Mouse (Mus musculus) Muller cell, postnatal 12 days (primary cell): ENCODE results near the gene Mvb12a.
A peak's percentile ranks its signal among the peaks of the same experiment; 100 is the strongest.
"Not testable (repeated sequence)": the region's sequence is repeated elsewhere in the genome, so short reads cannot be mapped to it uniquely, and the experiment has no call there.

Experiments used
- DNase-seq: peaks from one replicate; pipeline ENCODE4 v3.0.0-alpha.2; 2015; ENCODE audit errors: inconsistent ontology term

The Mvb12a gene

DNA sequence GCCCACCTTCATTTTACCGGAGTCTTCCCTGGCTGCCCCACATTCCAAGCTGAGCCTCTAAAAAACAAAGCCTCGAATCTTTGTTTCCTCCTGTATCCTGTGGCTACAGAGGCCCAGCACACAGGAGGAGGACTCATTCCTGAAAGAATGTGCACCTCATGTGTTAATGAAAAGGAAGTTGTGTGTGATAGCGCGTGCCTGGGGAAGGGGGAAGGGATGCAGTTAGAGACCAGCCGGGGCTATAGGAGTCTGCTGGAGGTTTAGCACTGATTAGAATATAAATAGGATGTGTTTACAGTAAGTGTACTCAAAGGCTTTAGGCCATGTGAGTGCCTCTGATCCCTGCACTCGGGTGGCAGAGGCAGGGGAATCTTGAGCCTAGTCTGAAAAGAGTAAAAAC is 16.4 kb upstream of the Mvb12a start:
- no peak for DNase-seq

DNA sequence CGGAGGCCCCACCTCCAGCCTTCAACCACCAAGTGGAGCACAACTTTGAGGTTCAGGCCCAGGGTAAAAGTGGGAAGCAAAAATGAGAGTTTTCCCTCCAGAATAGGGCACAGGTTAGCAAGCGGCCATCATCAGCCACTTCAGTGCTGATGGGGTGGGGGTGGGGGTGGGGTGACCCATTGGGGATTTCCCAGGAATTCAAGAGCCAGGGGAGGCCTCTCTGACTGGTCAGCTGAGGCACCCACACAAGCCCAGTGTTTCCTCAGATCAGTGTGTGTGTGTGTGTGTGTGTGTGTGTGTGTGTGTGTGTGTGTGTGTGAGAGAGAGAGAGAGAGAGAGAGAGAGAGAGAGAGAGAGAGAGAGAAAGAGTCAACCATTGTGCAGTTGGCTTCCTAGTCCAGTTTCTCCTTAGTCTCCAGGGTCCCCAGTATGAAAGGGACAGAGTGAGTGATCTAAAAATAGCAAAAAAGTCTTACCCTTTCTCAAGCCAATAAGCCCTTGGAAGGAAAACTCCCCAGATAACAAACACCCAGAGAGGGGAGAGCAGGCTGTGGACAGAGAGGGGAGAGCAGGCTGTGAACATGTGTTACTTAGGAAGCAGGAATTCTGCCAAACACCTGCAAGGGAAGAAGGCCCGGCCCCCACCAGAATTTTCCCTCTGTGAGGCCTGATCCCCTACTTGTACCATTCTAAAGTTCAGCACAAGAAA is 15.4 kb upstream of the Mvb12a start:
- DNase-seq: no peak

GRCm38 (mm10) chr8:71528362-71529073 is 14.2 kb upstream of the Mvb12a start:
- no peak for DNase-seq

DNA sequence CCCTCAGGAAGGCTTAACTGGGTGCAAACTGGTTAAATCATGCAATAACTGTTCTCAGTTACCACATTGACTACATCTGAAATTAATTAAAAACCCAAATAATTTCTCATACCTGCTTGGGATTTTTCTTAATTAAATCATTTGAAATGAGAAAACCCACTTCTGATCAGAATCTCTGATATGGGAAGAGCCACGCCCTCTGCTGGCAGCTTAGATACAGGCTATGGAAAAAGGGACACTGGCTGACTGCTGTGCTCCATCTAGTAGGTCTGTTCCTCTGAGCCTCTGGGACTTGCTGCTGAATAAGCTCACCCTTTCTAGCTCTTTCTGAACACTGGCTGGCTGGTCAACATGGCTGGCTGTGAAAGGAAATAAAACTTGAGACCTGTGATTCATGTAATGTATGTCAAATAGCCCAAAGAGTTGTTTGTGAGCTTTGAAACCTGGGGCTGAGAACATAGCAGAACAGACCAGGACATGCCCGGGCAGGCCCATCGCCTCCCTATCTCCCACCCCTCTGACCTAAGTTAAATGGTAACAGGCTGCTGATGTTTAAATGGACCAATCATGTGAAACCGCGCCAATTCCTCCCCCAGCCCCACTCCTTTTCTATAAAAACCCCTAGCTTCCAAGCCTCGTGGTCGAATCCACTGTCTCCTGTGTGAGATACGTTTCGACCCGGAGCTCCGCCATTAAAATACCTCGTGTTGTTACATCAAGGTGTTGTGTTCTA is 11.8 kb upstream of the Mvb12a start:
- not testable (repeated sequence) for DNase-seq

DNA sequence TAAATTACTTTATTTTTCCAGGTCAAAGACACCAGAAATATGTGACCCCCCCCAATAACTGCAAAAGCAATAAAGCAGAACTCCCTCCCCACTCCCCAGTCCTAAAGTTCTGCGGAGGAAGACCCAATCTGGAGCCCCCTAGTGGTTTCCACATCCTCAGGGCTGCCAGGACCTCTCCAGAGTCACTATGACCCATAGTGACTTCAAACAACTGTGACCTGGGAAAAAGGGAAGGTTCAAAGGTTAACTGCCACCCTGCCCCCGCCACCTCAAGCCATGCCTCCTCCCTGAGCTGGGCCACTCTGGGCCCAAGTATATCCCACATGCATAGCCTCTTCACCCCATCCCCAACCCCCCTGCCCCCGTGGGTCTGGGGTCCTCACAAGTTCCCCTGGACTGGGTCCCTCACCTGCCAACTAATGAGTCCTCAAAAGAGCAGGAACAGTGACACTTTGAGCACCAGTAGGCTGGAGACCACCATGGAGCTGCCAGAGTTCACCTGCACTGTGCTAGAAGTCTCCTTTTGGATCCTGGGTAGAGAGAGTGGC is 8.4 kb upstream of the Mvb12a start:
- DNase-seq: no peak

DNA sequence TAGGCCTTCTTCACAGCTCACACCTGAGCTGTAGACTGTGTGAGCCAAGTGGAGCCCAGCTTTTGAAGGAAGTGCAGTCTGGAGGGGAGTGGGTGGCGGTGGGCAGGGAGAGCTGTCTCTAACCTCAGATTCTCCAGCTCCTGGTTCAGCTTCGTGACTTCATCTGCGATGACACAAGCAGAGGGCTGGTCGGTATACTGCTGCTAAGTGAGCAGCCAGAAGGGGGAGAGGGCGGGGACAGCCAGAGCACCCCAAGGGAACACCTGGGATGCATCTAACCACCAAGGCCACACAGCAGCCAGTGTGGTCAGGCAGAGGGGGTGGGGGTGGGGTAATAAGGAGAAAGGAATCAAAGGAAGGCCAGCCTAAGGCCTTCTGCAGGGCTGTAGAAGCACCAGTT is 7.1 kb upstream of the Mvb12a start:
- no peak for DNase-seq

DNA sequence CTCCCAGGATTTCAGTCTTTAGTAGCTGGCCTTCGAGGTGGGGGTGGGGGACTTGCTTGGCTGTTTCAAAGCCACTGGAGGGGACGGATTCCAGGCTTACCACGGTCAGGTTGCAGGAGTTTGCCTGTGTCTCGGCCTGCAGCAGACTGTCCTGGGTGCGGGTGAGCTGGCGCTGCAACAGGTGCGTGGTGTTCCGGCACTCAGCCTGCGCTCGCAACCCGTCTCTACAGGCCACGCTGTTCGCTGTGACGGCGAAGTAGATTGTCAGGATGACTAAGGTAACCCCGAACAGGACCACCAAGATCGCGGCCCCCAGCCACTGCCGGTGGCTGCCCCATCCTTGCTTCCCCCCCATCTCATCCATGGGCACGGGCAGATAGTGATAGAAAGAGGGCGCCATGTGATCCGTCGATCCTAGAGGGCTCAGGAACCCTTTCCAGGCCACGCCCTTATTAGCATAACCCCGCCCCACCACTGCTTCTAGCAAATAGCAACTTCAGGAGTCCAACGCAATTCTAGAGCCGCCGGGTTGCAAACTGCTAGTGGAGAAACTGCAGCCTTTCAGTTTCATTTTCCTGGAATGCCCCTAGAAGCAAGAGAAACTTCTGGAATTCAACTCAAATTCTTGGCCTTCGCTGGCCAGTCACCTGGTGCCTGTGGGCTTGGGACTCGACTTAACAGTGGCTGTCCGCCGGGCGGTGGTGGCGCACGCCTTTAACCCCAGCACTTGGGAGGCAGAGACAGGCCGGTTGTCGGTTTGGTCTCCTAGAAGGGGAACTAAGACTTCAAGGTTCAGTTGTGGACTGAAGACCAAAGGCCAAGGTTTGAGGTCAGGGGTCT is 5.5 kb upstream of the Mvb12a start, which contains the start of gene Bst2:
TSS of gene Bst2 (minus strand) at position 429 of the 840 bp plus-strand sequence.
- peak; percentile 94 for DNase-seq

DNA sequence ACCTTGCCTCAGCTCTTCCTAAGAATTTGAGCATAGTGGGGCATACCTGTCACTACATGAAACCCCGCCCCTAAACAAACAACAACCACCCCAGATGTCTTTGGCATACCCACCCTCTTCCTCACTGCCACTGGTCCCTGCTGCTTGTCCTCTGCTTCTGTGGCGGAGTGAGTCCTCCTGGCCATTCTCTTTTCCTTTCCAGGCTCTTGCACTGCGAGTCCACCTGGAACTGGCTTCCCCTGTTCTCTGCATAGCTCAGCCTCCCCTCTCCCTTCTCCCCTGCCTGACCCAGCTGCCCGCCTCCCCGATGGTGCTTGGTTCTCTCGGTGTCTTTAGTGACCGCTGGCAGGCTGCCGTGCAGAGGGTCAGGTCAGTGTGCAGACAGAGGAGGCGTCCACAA is 1.0 kb downstream of the Mvb12a start:
- DNase-seq: no peak

- DNase-seq: no peak
Measured at GRCm38 (mm10) chr8:71545053-71545452, 2.3 kb downstream of the Mvb12a start.

GRCm38 (mm10) chr8:71547590-71547989 is 4.9 kb downstream of the Mvb12a start:
- no peak for DNase-seq

GRCm38 (mm10) chr8:71550754-71551153 is 8.0 kb downstream of the Mvb12a start:
- DNase-seq: no peak

DNA sequence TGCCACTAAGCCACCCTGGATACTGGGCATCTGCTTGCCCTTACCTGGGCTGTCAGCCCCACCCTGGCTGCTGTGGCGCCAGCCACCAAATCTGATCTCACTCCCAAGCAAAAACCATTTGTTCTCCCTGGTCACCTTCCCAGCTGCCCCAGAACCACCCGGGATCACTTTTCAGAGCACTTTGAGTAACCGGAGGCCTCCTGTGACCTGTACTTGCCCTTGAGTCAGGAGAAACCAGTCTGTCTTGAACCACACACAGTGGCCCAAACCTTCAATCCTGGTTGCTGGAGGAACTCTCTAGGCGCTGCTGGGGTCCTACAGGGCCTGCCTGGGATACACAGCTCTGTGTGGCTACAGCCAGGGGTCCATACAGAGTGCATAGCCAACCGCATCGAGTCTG is 10.0 kb downstream of the Mvb12a start:
- DNase-seq: no peak

- no peak for DNase-seq
Measured at GRCm38 (mm10) chr8:71554001-71554400, 11.3 kb downstream of the Mvb12a start.

GRCm38 (mm10) chr8:71554644-71555043 is 11.9 kb downstream of the Mvb12a start:
- no peak for DNase-seq

DNA sequence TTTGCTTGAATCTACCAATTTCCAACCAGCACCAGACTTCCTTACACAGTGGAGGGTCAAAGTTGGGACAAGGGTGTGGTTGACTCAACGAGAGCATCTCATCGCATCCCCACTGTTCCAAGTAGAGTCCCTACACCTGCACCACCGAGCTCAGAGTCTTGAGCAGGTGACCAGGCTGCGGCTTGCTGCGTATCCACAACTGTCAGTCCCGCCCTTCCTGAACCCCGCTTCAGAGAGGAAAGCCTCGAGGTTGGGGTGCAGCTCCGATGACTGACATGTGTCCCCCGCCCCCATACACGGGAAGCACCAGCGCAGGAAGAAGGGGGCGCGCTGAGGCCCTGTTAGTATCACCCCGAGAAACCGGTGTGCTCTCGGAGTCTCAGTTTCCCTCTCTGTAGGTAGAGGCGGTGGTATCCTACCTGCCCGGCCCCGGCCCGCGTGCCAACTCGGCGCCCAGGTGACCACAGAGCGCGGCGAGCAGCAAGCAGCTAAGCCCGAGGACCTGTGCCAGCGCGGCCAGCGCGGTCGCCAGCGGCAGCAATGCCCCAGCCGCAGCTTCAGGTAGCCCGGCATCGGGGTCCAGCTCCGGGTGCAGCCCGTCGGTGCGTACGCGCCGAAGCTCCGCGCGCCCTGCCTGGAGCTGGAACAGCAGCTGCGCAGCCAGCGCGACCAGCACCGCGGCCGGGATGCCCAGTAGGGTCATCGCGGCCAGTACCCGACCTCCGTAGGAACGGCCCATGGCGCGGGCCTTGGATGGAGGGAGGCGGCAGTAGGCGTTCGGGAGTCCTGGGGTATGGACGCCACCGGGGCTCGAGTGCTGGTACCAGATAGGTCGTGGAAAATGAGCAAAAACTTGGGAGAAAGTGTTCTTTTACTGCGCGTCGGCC is 15.6 kb downstream of the Mvb12a start, which contains the start of gene Tmem221:
TSS of gene Tmem221 (minus strand) at position 801 of the 887 bp plus-strand sequence.
- no peak for DNase-seq

DNA sequence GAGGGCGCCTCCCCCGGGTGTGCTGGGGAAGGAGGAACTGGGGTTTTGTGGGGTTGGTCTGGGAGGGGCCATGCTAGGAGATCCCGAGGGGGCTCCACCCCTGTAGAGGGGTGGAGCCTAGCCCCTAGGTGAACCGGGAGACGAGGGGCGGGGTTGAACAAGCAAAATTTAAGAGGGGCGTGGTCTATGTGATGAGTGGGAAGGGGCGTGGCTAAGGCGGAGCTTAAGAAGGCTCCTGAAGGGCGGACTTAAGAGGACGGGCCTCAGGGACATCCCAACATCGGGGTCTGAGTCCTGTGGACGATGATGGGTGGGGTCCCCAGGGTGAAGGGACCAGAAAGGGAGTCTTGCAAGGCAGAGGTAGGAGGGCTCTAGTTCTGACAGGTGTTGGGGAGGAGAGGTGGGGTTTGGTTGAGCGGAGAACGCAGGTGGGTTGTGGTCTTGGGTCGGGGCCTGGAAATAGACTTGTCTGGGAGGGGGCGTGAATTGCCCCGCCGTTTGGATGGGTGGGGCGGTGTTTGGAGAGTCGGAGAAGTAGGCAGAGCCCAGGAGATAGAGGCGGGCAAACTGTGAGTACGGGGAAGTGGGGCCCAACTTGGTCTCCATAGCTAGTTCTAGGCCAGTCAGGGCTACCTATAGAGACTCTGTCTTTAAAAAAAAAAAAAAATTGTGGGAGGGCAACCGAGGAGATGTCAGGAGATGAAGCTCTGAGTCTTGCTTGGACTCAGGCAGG is 16.4 kb downstream of the Mvb12a start:
- DNase-seq: peak; percentile 86

GRCm38 (mm10) chr8:71560071-71560470 is 17.3 kb downstream of the Mvb12a start:
- DNase-seq: no peak

GRCm38 (mm10) chr8:71560765-71561164 is 18.0 kb downstream of the Mvb12a start:
- no peak for DNase-seq

DNA sequence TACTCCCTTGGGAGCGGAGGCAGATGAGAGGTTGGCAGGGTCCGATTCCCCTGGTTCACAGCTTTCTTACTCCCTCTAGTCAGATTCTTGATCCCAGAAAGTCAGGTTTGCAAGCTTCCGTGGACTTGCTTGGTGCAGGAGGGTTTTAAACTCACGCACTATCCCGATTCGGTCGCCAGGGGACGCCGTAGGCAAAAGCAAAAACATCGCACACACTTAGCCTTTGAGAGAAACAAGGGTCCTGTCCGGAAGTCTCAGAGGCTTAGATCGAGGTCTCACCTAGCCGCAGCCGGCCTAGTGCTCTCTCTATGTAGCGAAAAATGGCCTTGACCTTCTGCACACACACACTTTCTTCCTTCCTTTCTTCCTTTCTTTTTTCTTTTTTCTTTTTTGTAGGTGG is 18.7 kb downstream of the Mvb12a start:
- peak; percentile 71 for DNase-seq

GRCm38 (mm10) chr8:71562751-71563150 is 20.0 kb downstream of the Mvb12a start:
- peak; percentile 75 for DNase-seq
